In genomic region chr6:48222971-48223370, GRCm38 (mm10) we compare ENCODE assay signal across 17 mouse cellular contexts.
"Had no signal": no experiment of that assay in that cellular context is flagged by ENCODE, and none has a peak within 500 bp of the region (broad histone marks: within the 10 kb centered on the region; RNA-seq: fewer than 3 reads in every experiment).

No protein-coding gene starts in this region.

- H3K36me3 ChIP-seq: neural tube, embryonic 12.5 days; neural tube, embryonic 13.5 days; neural tube, embryonic 15.5 days; stomach, embryonic 15.5 days had no signal

- H3K27ac ChIP-seq: neural tube, embryonic 12.5 days; neural tube, embryonic 13.5 days; neural tube, embryonic 15.5 days; stomach, embryonic 15.5 days; stomach, postnatal 0 days had no signal

- H3K9me3 ChIP-seq: neural tube, embryonic 12.5 days; neural tube, embryonic 13.5 days; neural tube, embryonic 15.5 days; stomach, embryonic 15.5 days had no signal

- H3K27me3 ChIP-seq: neural tube, embryonic 12.5 days; neural tube, embryonic 13.5 days; neural tube, embryonic 15.5 days; stomach, embryonic 15.5 days had no signal

- H3K4me3 ChIP-seq: neural tube, embryonic 12.5 days; neural tube, embryonic 13.5 days; neural tube, embryonic 15.5 days; stomach, embryonic 15.5 days had no signal

- H3K9ac ChIP-seq: neural tube, embryonic 12.5 days; neural tube, embryonic 13.5 days; neural tube, embryonic 15.5 days; stomach, embryonic 15.5 days had no signal

- H3K4me1 ChIP-seq: neural tube, embryonic 12.5 days; neural tube, embryonic 13.5 days; neural tube, embryonic 15.5 days; stomach, embryonic 15.5 days had no signal

- H3K4me2 ChIP-seq: neural tube, embryonic 12.5 days; neural tube, embryonic 13.5 days; neural tube, embryonic 15.5 days; stomach, embryonic 15.5 days had no signal

- DNase-seq: retina, postnatal 1 day; right cerebral cortex, adult 18-20 months; right cerebral cortex, postnatal 14 days; right cerebral cortex, postnatal 25 days; right cerebral cortex, postnatal 4 days; spleen, adult 18-20 months; thymus, adult 18-20 months; thymus, adult 2 months; thymus, postnatal 14 days; thymus, postnatal 25 days; thymus, postnatal 36 days; thymus, postnatal 4 days had no signal
